1 mouse cellular context compared by ENCODE assay signal in the genomic region with DNA sequence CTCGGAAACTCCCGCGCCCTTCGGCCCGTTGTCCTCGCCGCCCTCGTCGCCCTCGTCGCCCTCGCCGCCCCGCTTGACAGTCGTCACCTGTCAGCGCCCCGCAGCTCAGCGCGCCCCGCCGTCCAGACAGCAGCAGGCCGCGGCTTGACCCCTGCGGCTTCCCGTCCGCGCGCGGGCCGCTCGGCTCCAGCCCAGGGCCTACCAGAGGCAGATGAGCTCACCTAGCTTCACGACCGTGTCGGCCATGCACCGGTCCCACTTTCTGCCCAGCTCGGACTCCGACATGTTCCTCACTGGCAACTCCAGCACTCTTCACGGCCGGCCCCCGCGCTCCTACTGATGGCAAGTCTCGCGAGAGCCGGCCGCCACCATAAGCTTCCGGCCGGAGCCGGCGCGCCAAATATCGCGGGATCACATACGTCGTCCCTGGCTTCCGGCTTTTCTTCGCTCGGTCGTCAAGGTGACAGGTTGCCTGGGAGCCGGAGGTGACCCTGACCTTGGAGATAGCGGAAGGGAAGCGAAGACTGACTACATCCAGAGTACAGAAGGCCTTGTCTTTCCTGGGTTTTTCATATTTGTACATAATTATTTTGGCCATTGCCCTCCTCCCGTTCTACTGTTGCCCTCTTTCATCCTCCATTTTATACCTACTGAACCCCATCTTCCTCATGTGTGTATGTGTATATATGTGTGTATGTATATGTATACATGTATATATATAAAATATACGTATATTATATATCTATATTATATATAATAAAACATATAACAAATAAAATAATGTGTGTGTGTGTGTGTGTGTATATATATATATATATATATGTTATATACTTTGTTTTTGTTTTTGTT.
A peak's percentile ranks its signal among the peaks of the same experiment; 100 is the strongest.
TF ChIP-seq lines count a peak whose summit lies in the region.

A gene (minus strand): TSS at position 413 of the 849 bp plus-strand sequence.

TF ChIP-seq in CH12.LX, 34 proteins besides CTCF, POLR2A, EP300 and RAD21 (continued from another document):
- TF ChIP-seq MYC (IDR thresholded peaks at IDR 0.05; ENCODE audit: low read depth, low read length): no peak
- TF ChIP-seq MAZ (IDR thresholded peaks at IDR 0.05; ENCODE audit: low read depth, low read length): no peak
- TF ChIP-seq SMC3 (IDR thresholded peaks at IDR 0.05; ENCODE audit: low read depth, low read length): no peak
- peak; percentile 99 for TF ChIP-seq MXI1 (IDR thresholded peaks at IDR 0.05; ENCODE audit: low read depth, low read length)
- peak; percentile 95 for TF ChIP-seq ZMIZ1 (IDR thresholded peaks at IDR 0.05; ENCODE audit: low read depth, low read length)
- no peak for TF ChIP-seq ETS1 (conservative IDR thresholded peaks at IDR 0.05; ENCODE audit: low read depth, low read length)
- TF ChIP-seq MAFK (IDR thresholded peaks at IDR 0.05; ENCODE audit: insufficient replicate concordance, low read length): no peak
- no peak for TF ChIP-seq RCOR1 (conservative IDR thresholded peaks at IDR 0.05; ENCODE audit: low read depth, low read length)
- peak; percentile 98 for TF ChIP-seq ELF1 (IDR thresholded peaks at IDR 0.05; ENCODE audit: low read depth, low read length)
- TF ChIP-seq ZKSCAN1 (IDR thresholded peaks at IDR 0.05; ENCODE audit: borderline replicate concordance, low read depth, low read length): no peak
- TF ChIP-seq ZC3H11A (IDR thresholded peaks at IDR 0.05; ENCODE audit: low read depth, low read length): no peak
- peak; percentile 89 for TF ChIP-seq HCFC1 (IDR thresholded peaks at IDR 0.05; ENCODE audit: low read depth, low read length)
- no peak for TF ChIP-seq JUND (conservative IDR thresholded peaks at IDR 0.05; ENCODE audit: low read depth, low read length)
- TF ChIP-seq CHD1 (IDR thresholded peaks at IDR 0.05; ENCODE audit: low read depth, low read length): no peak
- TF ChIP-seq NELFE (IDR thresholded peaks at IDR 0.05; ENCODE audit: low read depth, low read length): peak; percentile 86; the same call in 1 of the 2 replicates
- peak; percentile 51 for TF ChIP-seq NRF1 (IDR thresholded peaks at IDR 0.05; ENCODE audit: low read depth, low read length)
- peak; percentile 87; the same call in 1 of the 2 replicates for TF ChIP-seq SIN3A (IDR thresholded peaks at IDR 0.05; ENCODE audit: low read length)
- no peak for TF ChIP-seq BHLHE40 (IDR thresholded peaks at IDR 0.05; ENCODE audit: low read depth, low read length)
- no peak for TF ChIP-seq MEF2A (IDR thresholded peaks at IDR 0.05; ENCODE audit: borderline replicate concordance, low read depth, low read length)
- TF ChIP-seq UBTF (IDR thresholded peaks at IDR 0.05; ENCODE audit: low read depth, low read length): peak; percentile 59; the same call in 1 of the 2 replicates
- TF ChIP-seq JUN (IDR thresholded peaks at IDR 0.05; ENCODE audit: insufficient read depth, low read depth, low read length): no peak
- no peak for TF ChIP-seq ZNF384 (IDR thresholded peaks at IDR 0.05; ENCODE audit: low read depth, low read length)
- TF ChIP-seq USF2 (conservative IDR thresholded peaks at IDR 0.05; ENCODE audit: low read depth, low read length): no peak
TF ChIP-seq in CH12.LX: peak in this region for 13.
